Mouse (Mus musculus) lung, embryonic 14.5 days (tissue): ENCODE measurements around the gene Fntb. TPM values are rescaled to one million over a fixed set of nuclear protein-coding genes. Genes with fewer than 3 reads are reported as not detected.
A peak's percentile ranks its signal among the peaks of the same experiment; 100 is the strongest.

Source experiments
- ATAC-seq: fragments of 200-750 bp; cut with Nextera tagmentation; 2 replicates; pipeline ENCODE4 v1.8.0; 2017; ENCODE audit warnings: mild to moderate bottlenecking, moderate TSS enrichment, moderate library complexity; ENCODE audit not compliant: insufficient read depth
- DNase-seq: peaks from one replicate; pipeline ENCODE4 v3.0.0-alpha.2; 2015
- H3K27ac ChIP-seq: fragments of 300-500 bp; sonication (generic); 2 replicates; pipeline ENCODE4 v1.5.1; 2014; ENCODE audit warnings: low read depth, mild to moderate bottlenecking, moderate library complexity
- H3K27me3 ChIP-seq: fragments of 300-500 bp; sonication (generic); 2 replicates; pipeline ENCODE4 v1.6.1; 2014; ENCODE audit warnings: low read length, control low read depth; ENCODE audit not compliant: insufficient read depth
- H3K36me3 ChIP-seq: fragments of 300-500 bp; sonication (generic); 2 replicates; pipeline ENCODE4 v1.6.1; 2014; ENCODE audit warnings: control low read depth; ENCODE audit not compliant: insufficient read depth
- H3K4me1 ChIP-seq: fragments of 300-500 bp; sonication (generic); 2 replicates; pipeline ENCODE4 v1.6.1; 2014; ENCODE audit warnings: antibody characterized with exemption, control low read depth; ENCODE audit not compliant: insufficient read depth
- H3K4me2 ChIP-seq: fragments of 300-500 bp; sonication (generic); 2 replicates; pipeline ENCODE4 v1.6.1; 2014; ENCODE audit warnings: mild to moderate bottlenecking
- H3K4me3 ChIP-seq: fragments of 300-500 bp; sonication (generic); 2 replicates; pipeline ENCODE4 v1.5.1; 2014; ENCODE audit warnings: low read depth, low read length
- H3K9ac ChIP-seq: fragments of 300-500 bp; sonication (generic); 2 replicates; pipeline ENCODE4 v1.6.1; 2014
- H3K9me3 ChIP-seq: fragments of 300-500 bp; sonication (generic); 2 replicates; pipeline ENCODE4 v1.6.1; 2016; ENCODE audit warnings: low read depth, low read length, control low read depth
- CTCF ChIP-seq: IDR thresholded peaks from 2 replicates; pipeline ENCODE4 v1.5.1; 2016; ENCODE audit warnings: antibody characterized with exemption, low read depth
- WGBS: fragments of 180-500 bp; shearing (Covaris S2); extraction: QIAGEN DNeasy Blood & Tissue Kit; methylation state at CpG from one replicate; pipeline ENCODE4 v1.1.7; 2014; 5-methylcytosine and 5-hydroxymethylcytosine counted together
- polyA plus RNA-seq: library from polyadenylated mRNA; unstranded; fragments of >200 nt; fragmentation: Nextera tagmentation; extraction: Ambion mirVana; gene quantifications from 2 replicates; pipeline ENCODE4 v1.2.1, GENCODE M21; 2014

The Fntb gene
- polyA plus RNA-seq, 1 experiment from 2014 or later: 48.4 TPM

DNA sequence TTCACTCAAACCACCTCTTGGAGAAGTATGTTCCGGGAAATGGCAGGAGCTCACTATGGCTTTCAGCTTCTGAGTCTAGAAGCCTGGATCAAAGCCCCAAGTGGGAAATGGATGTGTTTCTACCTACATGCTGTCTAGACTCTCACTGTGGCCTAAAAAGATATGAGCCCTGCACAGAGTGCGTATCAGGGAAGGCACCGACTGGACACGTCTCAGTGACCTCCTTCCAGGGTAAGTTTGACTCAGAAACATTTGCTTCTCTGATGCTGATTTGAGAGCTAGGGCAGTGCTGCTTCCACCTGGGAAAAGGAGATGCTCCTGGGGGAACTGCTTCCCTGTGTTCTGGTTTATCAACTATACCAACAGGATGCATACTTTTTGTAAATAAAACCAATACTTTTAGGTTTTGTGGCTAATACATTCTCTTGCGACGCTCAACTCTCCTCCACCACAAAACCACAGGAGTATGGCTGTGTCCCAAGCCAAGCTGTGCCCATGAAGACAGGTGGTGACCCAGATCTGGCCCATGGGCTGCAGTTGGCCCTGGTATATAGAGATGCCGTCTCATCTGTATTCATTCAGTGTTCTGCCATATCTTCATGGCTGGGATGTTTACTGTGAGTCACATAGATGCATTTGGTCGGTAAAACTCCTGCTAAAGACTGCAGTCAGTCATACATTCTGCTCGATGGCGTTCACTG, 159.7 kb downstream of the Fntb start:
- WGBS: 86% methylated on average over 10 of the region's 10 CpGs

DNA sequence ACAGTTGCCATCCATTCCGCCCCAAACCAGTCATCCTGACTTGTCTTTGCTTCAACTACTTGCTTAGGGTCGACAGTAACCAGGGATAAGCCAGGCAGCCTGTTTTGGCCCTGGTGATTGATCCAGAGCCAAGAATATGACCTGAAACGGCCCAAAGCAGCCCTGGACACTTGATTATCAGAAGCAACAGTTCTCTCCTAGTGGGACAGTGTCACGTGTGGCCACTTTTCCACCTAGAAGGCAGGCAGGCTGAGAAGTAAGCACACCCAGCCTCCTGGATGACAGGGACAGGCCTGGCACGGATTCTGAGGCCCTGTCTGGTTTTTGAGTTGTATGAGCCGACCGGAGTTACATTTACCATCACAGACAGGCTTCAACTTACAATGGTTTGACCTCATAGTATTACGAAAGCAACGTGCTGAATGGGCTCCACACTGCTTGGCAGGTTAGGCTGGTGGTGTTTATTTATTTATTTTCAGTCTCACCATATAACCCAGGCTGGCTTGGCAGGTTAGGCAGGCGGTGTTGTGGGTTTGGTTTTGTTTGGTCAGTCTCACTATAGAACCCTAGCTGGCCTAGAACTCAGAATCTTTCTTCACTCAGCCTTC, 161.1 kb downstream of the Fntb start:
- Histone ChIP-seq H3K4me2 (no peak overlapping the region), H3K4me3 (no peak overlapping the region), H3K9ac (no peak overlapping the region), H3K4me1 (no peaks in the 10 kb centered on the region), H3K36me3 (no peaks in the 10 kb centered on the region), H3K9me3 (no peaks in the 10 kb centered on the region), H3K27ac (no peak overlapping the region), H3K27me3 (no peaks in the 10 kb centered on the region)
- no peak for TF ChIP-seq CTCF
- ATAC-seq (no peak), DNase-seq (no peak)
- 58% methylated on average over 10 of the region's 10 CpGs for WGBS

More for the DNA sequence above, 159.7 kb downstream of the Fntb start:
- TF ChIP-seq CTCF: no peak
- DNase-seq (no peak), ATAC-seq (no peak)
- H3K4me2 ChIP-seq: no peak overlapping the region
- H3K27ac ChIP-seq: no peak overlapping the region
- H3K27me3 ChIP-seq: no peaks in the 10 kb centered on the region
- no peak overlapping the region for H3K4me3 ChIP-seq
- no peak overlapping the region for H3K9ac ChIP-seq
- H3K36me3 ChIP-seq: no peaks in the 10 kb centered on the region
- H3K4me1 ChIP-seq: no peaks in the 10 kb centered on the region
- no peaks in the 10 kb centered on the region for H3K9me3 ChIP-seq

DNA sequence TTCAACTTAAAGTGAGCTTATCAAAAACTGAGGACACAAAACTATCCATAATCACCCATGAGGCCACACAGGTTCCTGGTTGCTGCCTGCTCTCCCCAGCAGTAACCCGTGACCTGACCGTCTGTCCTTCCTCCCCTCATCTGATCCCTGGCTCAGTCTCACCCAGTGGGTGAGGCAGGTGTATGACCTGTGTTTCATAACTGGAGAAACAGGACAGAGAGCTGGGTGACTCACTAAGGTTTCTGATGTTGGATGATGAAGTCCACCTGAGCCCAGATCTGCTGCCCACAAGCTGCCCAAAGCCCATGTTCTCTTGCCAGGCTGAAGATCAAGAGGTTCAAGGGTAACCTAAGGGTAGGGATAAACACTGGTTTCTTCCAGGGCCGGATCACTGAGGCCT, 161.6 kb downstream of the Fntb start:
- H3K36me3 ChIP-seq: no peaks in the 10 kb centered on the region
- no peak overlapping the region for H3K27ac ChIP-seq
- no peak overlapping the region for H3K4me2 ChIP-seq
- H3K4me3 ChIP-seq: no peak overlapping the region
- no peaks in the 10 kb centered on the region for H3K27me3 ChIP-seq
- no peak overlapping the region for H3K9ac ChIP-seq
- ATAC-seq (no peak), DNase-seq (no peak)
- TF ChIP-seq CTCF: no peak
- H3K9me3 ChIP-seq: no peaks in the 10 kb centered on the region
- 74% methylated on average over 3 of the region's 3 CpGs for WGBS
- H3K4me1 ChIP-seq: no peaks in the 10 kb centered on the region

DNA sequence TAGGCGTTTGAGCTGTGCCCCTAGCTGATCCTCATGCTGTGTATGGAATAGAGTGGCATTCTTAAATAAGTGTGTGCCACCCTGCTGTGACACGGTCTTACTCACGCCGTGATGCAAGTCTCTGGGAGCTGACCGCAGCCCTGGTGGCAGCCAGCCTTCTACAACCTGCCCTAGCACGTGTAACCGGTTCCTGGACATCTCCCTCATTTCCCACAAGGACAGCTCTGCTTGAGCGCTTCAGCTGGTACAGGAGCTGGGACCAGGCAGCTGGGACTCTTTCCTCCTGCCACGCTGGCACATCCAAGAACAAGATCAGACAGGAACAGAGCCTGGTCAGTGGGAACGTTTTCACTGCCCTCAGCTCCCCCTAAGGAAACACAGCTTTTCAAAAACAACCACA, 162.2 kb downstream of the Fntb start:
- no peak for TF ChIP-seq CTCF
- Histone ChIP-seq H3K27ac (no peak overlapping the region), H3K27me3 (no peaks in the 10 kb centered on the region), H3K4me3 (no peak overlapping the region), H3K4me1 (no peaks in the 10 kb centered on the region), H3K9ac (no peak overlapping the region), H3K4me2 (no peak overlapping the region), H3K36me3 (0 out of 2 replicates have a peak, but pooled peaks cover 2% of the 10 kb centered on the region), H3K9me3 (no peaks in the 10 kb centered on the region)
- no peak for DNase-seq
- no peak for ATAC-seq
- WGBS: 58% methylated on average over 10 of the region's 10 CpGs

DNA sequence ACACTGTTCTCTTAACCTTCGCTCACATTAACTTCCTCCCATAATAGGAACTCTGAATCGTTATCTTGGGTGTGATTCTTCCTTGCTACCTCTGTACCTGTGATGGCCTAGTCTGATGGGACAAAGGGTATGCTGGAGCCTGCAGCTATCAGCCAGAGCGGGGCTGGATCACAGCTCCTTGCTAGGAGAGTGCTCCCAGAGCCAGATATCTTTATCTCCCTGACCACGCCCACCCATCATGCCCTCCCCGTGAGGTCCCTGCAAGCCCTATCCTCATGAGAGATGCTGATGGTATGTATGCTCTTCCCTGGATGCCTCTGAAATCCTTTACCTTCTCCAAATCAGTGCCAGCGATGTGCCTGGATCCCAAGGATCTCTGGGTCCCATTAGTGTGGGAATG, 164.8 kb downstream of the Fntb start:
- H3K4me1 ChIP-seq: no peaks in the 10 kb centered on the region
- H3K4me3 ChIP-seq: no peak overlapping the region
- H3K9me3 ChIP-seq: no peaks in the 10 kb centered on the region
- 56% methylated on average over 6 of the region's 6 CpGs for WGBS
- no peak for ATAC-seq
- H3K36me3 ChIP-seq: peaks cover 13% of the 10 kb centered on the region; the same call in 1 of the 2 replicates
- H3K4me2 ChIP-seq: no peak overlapping the region
- DNase-seq: no peak
- TF ChIP-seq CTCF: no peak
- H3K27ac ChIP-seq: no peak overlapping the region
- H3K9ac ChIP-seq: no peak overlapping the region
- no peaks in the 10 kb centered on the region for H3K27me3 ChIP-seq

DNA sequence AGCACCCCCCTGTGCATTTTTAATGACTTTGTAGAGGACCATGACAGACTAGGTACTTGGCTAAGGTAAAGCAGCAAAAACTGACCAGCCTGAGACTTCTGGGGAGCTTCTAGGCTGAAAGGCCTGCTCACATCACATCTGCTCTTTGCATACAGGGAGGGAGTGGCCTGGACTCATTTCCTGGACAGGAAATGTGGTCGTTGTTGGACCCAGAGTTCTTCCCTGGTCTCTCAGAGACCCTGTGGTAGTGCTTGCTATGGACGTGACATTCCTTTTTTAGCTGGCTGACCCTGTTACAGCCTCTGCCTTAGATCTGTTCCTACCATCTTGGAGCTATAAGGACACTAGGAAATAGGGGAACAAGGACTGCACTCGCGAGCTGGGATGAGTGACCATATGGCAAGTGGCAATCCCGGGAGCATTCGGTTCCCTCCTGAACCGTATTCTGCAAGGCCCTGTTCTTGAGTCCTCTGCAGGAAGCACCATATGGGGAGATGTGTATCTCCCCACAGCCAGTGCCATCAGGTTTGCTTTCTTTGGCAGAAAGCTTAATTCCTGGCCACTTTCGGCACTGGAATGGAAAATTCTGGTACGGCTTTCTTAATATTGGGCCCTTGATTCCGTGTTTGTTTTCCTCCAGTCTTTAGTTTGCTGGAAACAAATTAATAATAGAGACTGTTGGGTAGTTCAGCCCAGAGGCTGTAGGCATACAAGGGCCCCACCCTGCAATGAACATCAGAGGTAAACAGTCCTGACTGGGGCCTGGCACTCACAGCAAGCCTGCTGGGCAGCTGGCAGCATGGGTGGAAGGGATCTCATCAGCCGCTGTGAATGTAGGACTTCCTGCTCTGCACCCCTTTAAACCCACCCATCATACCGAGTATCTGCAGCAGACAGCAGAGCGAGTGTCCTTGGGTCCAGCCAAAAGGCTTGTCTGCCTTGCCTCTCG, 166.6 kb downstream of the Fntb start:
- H3K36me3 ChIP-seq: peaks cover 31% of the 10 kb centered on the region; the same call in 1 of the 2 replicates
- no peak for ATAC-seq
- no peak for DNase-seq
- H3K9me3 ChIP-seq: no peaks in the 10 kb centered on the region
- no peak overlapping the region for H3K4me2 ChIP-seq
- no peaks in the 10 kb centered on the region for H3K4me1 ChIP-seq
- H3K27ac ChIP-seq: peak overlapping the region; percentile 7; the same call in 1 of the 2 replicates
- H3K27me3 ChIP-seq: no peaks in the 10 kb centered on the region
- no peak overlapping the region for H3K9ac ChIP-seq
- 66% methylated on average over 14 of the region's 14 CpGs for WGBS
- no peak for TF ChIP-seq CTCF
- H3K4me3 ChIP-seq: no peak overlapping the region

DNA sequence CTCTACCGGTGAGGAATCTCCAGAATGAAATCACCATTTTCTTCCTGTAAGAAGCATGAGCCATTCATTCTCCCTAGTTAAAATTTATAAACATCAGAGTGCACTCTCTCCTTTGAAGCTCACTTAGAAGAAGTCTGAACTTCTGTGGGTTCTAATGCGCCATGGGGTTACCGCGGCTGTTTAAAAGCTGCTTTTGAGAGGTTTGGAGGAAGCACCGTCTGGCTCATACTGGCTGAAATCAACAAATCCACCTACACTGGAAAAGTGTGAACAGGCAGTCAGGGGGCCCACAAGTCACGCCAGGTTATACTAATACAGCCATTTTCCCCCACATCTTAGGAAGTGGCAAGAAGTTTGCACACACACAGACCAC, 167.3 kb downstream of the Fntb start:
- WGBS: 63% methylated on average over 6 of the region's 6 CpGs
- H3K27me3 ChIP-seq: no peaks in the 10 kb centered on the region
- H3K36me3 ChIP-seq: peaks cover 34% of the 10 kb centered on the region
- H3K4me3 ChIP-seq: no peak overlapping the region
- no peak overlapping the region for H3K9ac ChIP-seq
- TF ChIP-seq CTCF: no peak
- H3K4me2 ChIP-seq: no peak overlapping the region
- no peaks in the 10 kb centered on the region for H3K4me1 ChIP-seq
- ATAC-seq (no peak), DNase-seq (no peak)
- H3K27ac ChIP-seq: no peak overlapping the region
- no peaks in the 10 kb centered on the region for H3K9me3 ChIP-seq
